Comparison of ENCODE assay signal across 8 mouse cellular contexts in the genomic region with DNA sequence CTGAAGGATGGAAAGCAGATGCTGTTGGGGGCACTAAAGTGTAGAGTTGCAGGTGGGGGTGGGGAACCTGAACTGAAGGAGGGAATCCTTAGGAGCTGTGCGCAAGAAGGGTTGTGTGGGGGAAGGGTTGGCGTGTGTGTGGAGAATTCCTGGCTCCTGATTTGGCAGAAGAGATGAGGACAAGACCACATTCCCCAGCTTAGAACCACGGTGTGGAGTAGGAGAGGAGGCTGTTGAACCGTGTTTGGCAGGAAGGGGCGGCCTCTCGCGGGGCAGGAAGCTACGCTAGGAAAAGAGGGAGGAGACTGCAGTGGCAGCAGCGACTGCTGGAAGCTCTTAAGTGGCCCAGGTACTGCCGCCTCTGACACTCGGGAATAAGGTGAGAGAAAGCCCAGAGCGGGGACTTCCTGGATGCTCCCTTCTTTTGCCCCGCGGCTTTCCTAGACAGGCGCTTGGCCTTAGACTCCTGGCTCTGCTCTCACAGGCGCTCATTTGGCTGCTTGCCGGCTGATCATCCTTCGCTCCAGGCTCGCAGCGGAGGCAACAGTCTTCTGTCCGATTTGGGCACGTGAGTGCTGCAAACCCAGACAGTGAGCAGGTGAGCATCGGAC. TPM values are rescaled to one million over a fixed set of nuclear protein-coding genes. Genes with fewer than 3 reads are reported as not detected.
A peak's percentile ranks its signal among the peaks of the same experiment; 100 is the strongest.
DNase-seq lines count a peak whose midpoint lies in the region; ATAC-seq and TF ChIP-seq lines count a peak whose summit lies in the region.

A gene (plus strand): TSS at position 275 of the 611 bp plus-strand sequence.

- H3K4me3 ChIP-seq in gastrocnemius, adult 2 months: peak within 1 kb of the TSS; percentile 71
- H3K4me3 ChIP-seq in heart, embryonic 10.5 days: peak within 1 kb of the TSS; percentile 66
- H3K4me3 ChIP-seq in limb, embryonic 11.5 days (ENCODE audit: low read depth, low read length): peak within 1 kb of the TSS; percentile 43
- H3K4me3 ChIP-seq in midbrain, embryonic 13.5 days (replicated peaks): peak within 1 kb of the TSS; percentile 53
- H3K4me3 ChIP-seq in stomach, embryonic 14.5 days (ENCODE audit: low read depth, low read length): peak within 1 kb of the TSS; percentile 48

- peak within 1 kb of the TSS; percentile 44 for H3K4me2 ChIP-seq in limb, embryonic 11.5 days (ENCODE audit: low read depth, severe bottlenecking)
- H3K4me2 ChIP-seq in midbrain, embryonic 13.5 days (replicated peaks): peak within 1 kb of the TSS; percentile 54
- H3K4me2 ChIP-seq in stomach, embryonic 14.5 days (replicated peaks; ENCODE audit: low read depth, low read length): peak within 1 kb of the TSS; percentile 44

- ATAC-seq in limb, embryonic 11.5 days (ENCODE audit: insufficient number of reproducible peaks, low FRiP score, low TSS enrichment, low read depth): peak; percentile 96
- ATAC-seq in midbrain, embryonic 13.5 days: peak; percentile 97
- ATAC-seq in stomach, embryonic 14.5 days (ENCODE audit: insufficient number of reproducible peaks, insufficient read depth, low FRiP score, low read depth): peak; percentile 91

- WGBS in heart, embryonic 10.5 days: 11% methylated on average over 23 of the region's 23 CpGs
- WGBS in limb, embryonic 11.5 days: 14% methylated on average over 23 of the region's 23 CpGs
- 17% methylated on average over 23 of the region's 23 CpGs for WGBS in midbrain, embryonic 13.5 days
- 22% methylated on average over 23 of the region's 23 CpGs for WGBS in stomach, embryonic 14.5 days

- intact Hi-C loops in gastrocnemius, adult 2 months (cut with DNase I): no loop called here

- TF ChIP-seq CTCF in gastrocnemius, adult 2 months (IDR thresholded peaks at IDR 0.05): no peak

- H3K36me3 ChIP-seq in heart, embryonic 10.5 days: no peaks in the 10 kb centered on the region
- H3K36me3 ChIP-seq in limb, embryonic 11.5 days (ENCODE audit: control insufficient read depth, insufficient read depth, low read length): no peaks in the 10 kb centered on the region
- no peaks in the 10 kb centered on the region for H3K36me3 ChIP-seq in midbrain, embryonic 13.5 days
- H3K36me3 ChIP-seq in stomach, embryonic 14.5 days (ENCODE audit: control insufficient read depth, insufficient read depth, low read length): no peaks in the 10 kb centered on the region

- no peaks in the 10 kb centered on the region for H3K27me3 ChIP-seq in heart, embryonic 10.5 days (ENCODE audit: insufficient read depth, poor library complexity, severe bottlenecking)
- H3K27me3 ChIP-seq in limb, embryonic 11.5 days (ENCODE audit: control insufficient read depth, insufficient read depth, low read length): no peaks in the 10 kb centered on the region
- no peaks in the 10 kb centered on the region for H3K27me3 ChIP-seq in midbrain, embryonic 13.5 days
- no peaks in the 10 kb centered on the region for H3K27me3 ChIP-seq in stomach, embryonic 14.5 days (ENCODE audit: control insufficient read depth, insufficient read depth, low read length)

- H3K27ac ChIP-seq in gastrocnemius, adult 2 months: no peak within 1 kb of the TSS
- peak within 1 kb of the TSS; percentile 79 for H3K27ac ChIP-seq in heart, embryonic 10.5 days
- peak within 1 kb of the TSS; percentile 43 for H3K27ac ChIP-seq in limb, embryonic 11.5 days (replicated peaks; ENCODE audit: low read depth, low read length)
- peak within 1 kb of the TSS; percentile 58 for H3K27ac ChIP-seq in midbrain, embryonic 13.5 days
- H3K27ac ChIP-seq in stomach, embryonic 14.5 days (ENCODE audit: low read length): peak within 1 kb of the TSS; percentile 44

- peak; percentile 37 for DNase-seq in gastrocnemius, adult 2 months
- DNase-seq in gastrocnemius, adult 8-10 months (ENCODE audit: low spot score in 2 of 2): no peak
- DNase-seq in embryo, embryonic 9.5 days (ENCODE audit: extremely low spot score): peak; percentile 57
- DNase-seq in heart, embryonic 10.5 days (ENCODE audit: low spot score): peak; percentile 87
- peak; percentile 26 for DNase-seq in kidney, adult 9 months
- peak; percentile 72 for DNase-seq in limb, embryonic 11.5 days (ENCODE audit: low spot score)

- H3K9ac ChIP-seq in limb, embryonic 11.5 days (ENCODE audit: low read length): peak within 1 kb of the TSS; percentile 53; the same call in 1 of the 2 replicates
- peak within 1 kb of the TSS; percentile 65 for H3K9ac ChIP-seq in midbrain, embryonic 13.5 days (replicated peaks)
- H3K9ac ChIP-seq in stomach, embryonic 14.5 days (replicated peaks; ENCODE audit: low read depth, low read length): peak within 1 kb of the TSS; percentile 21; the same call in 1 of the 2 replicates

- no peaks in the 10 kb centered on the region for H3K4me1 ChIP-seq in heart, embryonic 10.5 days
- no peaks in the 10 kb centered on the region for H3K4me1 ChIP-seq in limb, embryonic 11.5 days (ENCODE audit: control insufficient read depth, insufficient read depth, low read length)
- H3K4me1 ChIP-seq in midbrain, embryonic 13.5 days (replicated peaks): no peaks in the 10 kb centered on the region
- no peaks in the 10 kb centered on the region for H3K4me1 ChIP-seq in stomach, embryonic 14.5 days (ENCODE audit: control insufficient read depth, insufficient read depth, low read length)

- H3K9me3 ChIP-seq in heart, embryonic 10.5 days: no peaks in the 10 kb centered on the region
- no peaks in the 10 kb centered on the region for H3K9me3 ChIP-seq in limb, embryonic 11.5 days (ENCODE audit: control insufficient read depth, low read length)
- H3K9me3 ChIP-seq in midbrain, embryonic 13.5 days: no peaks in the 10 kb centered on the region
- H3K9me3 ChIP-seq in stomach, embryonic 14.5 days (ENCODE audit: control insufficient read depth, low read depth, low read length): no peaks in the 10 kb centered on the region

RNA-seq across cellular contexts. Expression of the gene that starts here (rescaled TPM):
- total RNA-seq in gastrocnemius, adult 2 months (2021): not detected
- not detected for total RNA-seq in gastrocnemius, adult 8-10 months (2022)
- 13.7 and 25.8 TPM in 2 replicates for polyA plus RNA-seq in heart, embryonic 10.5 days (2016; fragmentation: Nextera tagmentation; extraction: Ambion mirVana)
- 34.6 and 38.1 TPM in 2 replicates for polyA plus RNA-seq in limb, embryonic 11.5 days (2014; fragmentation: Nextera tagmentation; extraction: Ambion mirVana)
- 16.9 and 19.9 TPM in 2 replicates for polyA plus RNA-seq in midbrain, embryonic 13.5 days (2015; fragmentation: Nextera tagmentation; extraction: Ambion mirVana)
- 16.4 and 17.0 TPM in 2 replicates for polyA plus RNA-seq in stomach, embryonic 14.5 days (2014; fragmentation: Nextera tagmentation; extraction: Ambion mirVana)

Comparison
In these comparisons a context has a peak if more than half of its experiments do, and no peak if none do; other contexts are left out.
1. Peak in DNase-seq and H3K4me3 ChIP-seq in gastrocnemius, adult 2 months; RNA of the gene not detected or under 1 TPM.
2. DNase-seq: peak in embryo, embryonic 9.5 days (single experiment), heart, embryonic 10.5 days (single experiment), kidney, adult 9 months (single experiment) and limb, embryonic 11.5 days (single experiment); none in gastrocnemius, adult 8-10 months (0 of 2).
3. Peak in every context shown above with its lines, with median percentiles within 50 percentile points of each other: H3K4me3 ChIP-seq, ATAC-seq, H3K4me2 ChIP-seq and H3K9ac ChIP-seq.